Mouse (Mus musculus) spleen, adult 2 months (tissue): ENCODE results near the gene Rere.

Experiments
- CTCF ChIP-seq: fragments of 200-500 bp; IDR thresholded peaks from 2 replicates; pipeline ENCODE4 v1.5.1; 2011; ENCODE audit warnings: mild to moderate bottlenecking, inconsistent platforms; ENCODE audit not compliant: insufficient read depth, insufficient read length, insufficient replicate concordance; ENCODE audit errors: extremely low read depth
- POLR2A ChIP-seq: fragments of 200-500 bp; IDR thresholded peaks from 2 replicates; pipeline ENCODE4 v1.6.1; 2011; ENCODE audit warnings: low read depth, low read length, inconsistent platforms

GRCm38 (mm10) chr4:150269679-150270078, 11.8 kb upstream of the Rere start:
- TF ChIP-seq POLR2A (no peak), CTCF (no peak)
